Mouse (Mus musculus): ENCODE data around the gene Tacr2. TPM values are rescaled to one million over a fixed set of nuclear protein-coding genes. Genes with fewer than 3 reads are reported as not detected.

The Tacr2 gene
- polyA plus RNA-seq, 1 experiment from 2014 or later: 0.05 TPM

Other genes with a start within 250 kb of the Tacr2 start
- gene Neurog3, start 119.3 kb upstream of the Tacr2 start, polyA plus RNA-seq (2015; fragmentation: Nextera tagmentation; extraction: Ambion mirVana): not detected in 2 replicates
- 3.5 and 4.5 TPM in 2 replicates for gene Fam241b, start 108.5 kb upstream of the Tacr2 start, polyA plus RNA-seq (2015; fragmentation: Nextera tagmentation; extraction: Ambion mirVana)
- 10.9 and 16.2 TPM in 2 replicates for gene Tspan15, start 21.2 kb upstream of the Tacr2 start, polyA plus RNA-seq (2015; fragmentation: Nextera tagmentation; extraction: Ambion mirVana)
- gene Hk1, start 127.5 kb downstream of the Tacr2 start, polyA plus RNA-seq (2015; fragmentation: Nextera tagmentation; extraction: Ambion mirVana): 232 and 240 TPM in 2 replicates
- 0.33 and 0.35 TPM in 2 replicates for gene Hkdc1, start 170.1 kb downstream of the Tacr2 start, polyA plus RNA-seq (2015; fragmentation: Nextera tagmentation; extraction: Ambion mirVana)
- gene 4930507D05Rik, start 197.1 kb downstream of the Tacr2 start, polyA plus RNA-seq (2015; fragmentation: Nextera tagmentation; extraction: Ambion mirVana): 0.35 and 0.66 TPM in 2 replicates
- 29.2 and 29.9 TPM in 2 replicates for gene Supv3l1, start 197.3 kb downstream of the Tacr2 start, polyA plus RNA-seq (2015; fragmentation: Nextera tagmentation; extraction: Ambion mirVana)
- 73.4 and 80.2 TPM in 2 replicates for gene Vps26a, start 234.4 kb downstream of the Tacr2 start, polyA plus RNA-seq (2015; fragmentation: Nextera tagmentation; extraction: Ambion mirVana)